Mouse (Mus musculus) E14TG2a.4 (cell line): Measurements from ENCODE around the gene Glyctk.

ENCODE experiments used
- CTCF ChIP-seq: conservative IDR thresholded peaks from 2 replicates; pipeline ENCODE4 v1.5.1; 2014; ENCODE audit warnings: low read length
- NANOG ChIP-seq: IDR thresholded peaks from 2 replicates; pipeline ENCODE4 v1.6.1; 2014; ENCODE audit warnings: borderline replicate concordance, low read length, mixed read lengths
- POU5F1 ChIP-seq: IDR thresholded peaks from 2 replicates; pipeline ENCODE4 v1.6.1; 2014; ENCODE audit warnings: low read length, borderline replicate concordance

DNA sequence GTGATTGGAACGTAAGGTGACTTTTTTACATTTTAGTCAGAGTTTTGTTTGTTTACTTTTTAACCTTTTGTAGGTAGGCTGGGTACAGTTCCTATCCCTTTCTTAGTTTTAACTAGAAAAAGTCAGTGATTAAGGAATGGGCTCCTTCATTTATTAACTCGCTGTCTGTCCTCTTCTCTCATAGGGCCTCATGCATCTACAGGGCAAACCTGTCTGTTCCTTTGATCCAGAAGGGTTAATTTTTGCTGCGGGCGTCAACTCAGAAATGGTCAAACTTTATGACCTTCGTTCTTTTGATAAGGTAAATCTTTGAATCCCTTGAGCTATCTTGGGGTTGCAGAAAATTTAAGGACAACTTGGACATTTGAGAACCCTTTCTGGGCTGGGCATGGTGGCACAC is 26.1 kb upstream of the Glyctk start:
- no peak for TF ChIP-seq CTCF
- TF ChIP-seq POU5F1 = no peak
- TF ChIP-seq NANOG = no peak
